Mouse (Mus musculus) induced T-regulatory cell, adult 2 months (primary cell): ENCODE results near the gene Galr2.
A peak's percentile ranks its signal among the peaks of the same experiment; 100 is the strongest.
"Not testable (repeated sequence)": the region's sequence is repeated elsewhere in the genome, so short reads cannot be mapped to it uniquely, and the experiment has no call there.

Experiments
- DNase-seq: peaks from one replicate; pipeline ENCODE4 v3.0.0-alpha.2; 2012; ENCODE audit warnings: low read depth

The Galr2 gene

DNA sequence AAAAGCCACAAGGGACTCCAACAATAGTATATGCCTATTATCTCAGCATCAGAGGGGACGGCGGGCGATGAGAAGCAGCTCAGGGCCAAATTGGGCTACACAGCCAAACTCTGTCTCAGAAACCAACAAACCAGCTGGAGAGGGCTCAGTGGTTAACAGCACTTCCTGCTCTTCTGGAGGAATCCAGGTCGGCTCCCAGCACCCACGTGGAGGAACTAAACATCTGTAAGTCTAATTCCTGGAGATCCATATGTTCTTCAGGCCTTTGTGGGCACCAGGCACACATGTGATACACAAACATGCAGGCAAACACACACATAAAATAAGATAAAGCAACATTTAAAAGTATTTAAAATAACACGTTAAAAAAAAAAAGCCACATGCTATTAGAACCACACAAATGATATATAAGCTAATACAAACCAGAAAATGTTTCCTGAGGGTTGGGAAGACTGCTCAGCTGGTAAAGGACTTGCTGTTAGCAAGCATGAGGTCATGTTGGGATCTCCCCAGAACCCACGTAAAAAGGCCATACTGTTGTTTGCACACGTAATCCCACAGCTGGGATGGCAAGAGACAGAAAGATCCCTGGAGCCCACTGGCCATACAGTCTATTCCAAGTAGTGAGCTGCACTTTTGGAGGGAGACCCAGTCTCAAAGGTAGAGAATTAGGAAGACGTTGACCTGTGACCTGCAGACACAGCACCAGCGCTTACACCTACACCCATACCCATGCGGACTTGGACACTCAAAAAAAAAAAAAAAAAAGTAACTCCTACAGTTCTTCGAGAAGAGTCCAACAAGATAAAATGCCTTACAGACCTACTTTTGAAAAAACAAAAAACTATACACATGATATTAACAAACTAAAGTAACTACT lies 7.9 kb upstream of the Galr2 start:
- DNase-seq: no peak

DNA sequence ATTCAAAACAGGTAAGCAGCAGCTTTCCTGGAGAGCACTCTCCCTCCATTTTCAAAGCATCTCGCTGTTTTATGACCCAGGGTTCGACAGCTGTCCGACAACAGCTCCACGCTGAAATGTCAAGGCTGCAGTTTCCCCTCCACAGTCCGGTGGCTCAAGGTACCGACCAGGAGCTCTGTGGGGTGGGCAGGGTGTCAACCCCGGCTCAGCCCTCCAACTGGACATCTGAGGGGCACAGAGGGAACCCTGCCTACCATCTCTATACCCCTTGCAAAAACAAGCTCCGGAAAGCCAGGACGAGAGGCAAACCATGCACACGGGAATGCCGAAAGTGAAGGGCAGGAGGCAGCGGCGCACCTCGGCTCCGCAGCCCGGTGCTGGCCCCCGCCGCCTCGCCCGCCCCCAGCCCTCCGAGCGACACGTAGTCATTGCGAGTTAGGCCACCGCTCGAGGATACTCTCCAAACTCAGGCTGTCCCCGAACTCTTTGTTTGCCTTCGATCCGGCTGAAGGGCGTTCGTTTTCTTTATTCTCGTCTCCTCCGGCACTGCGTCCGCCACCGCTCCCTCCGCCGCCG lies 7.2 kb upstream of the Galr2 start:
- DNase-seq: no peak

DNA sequence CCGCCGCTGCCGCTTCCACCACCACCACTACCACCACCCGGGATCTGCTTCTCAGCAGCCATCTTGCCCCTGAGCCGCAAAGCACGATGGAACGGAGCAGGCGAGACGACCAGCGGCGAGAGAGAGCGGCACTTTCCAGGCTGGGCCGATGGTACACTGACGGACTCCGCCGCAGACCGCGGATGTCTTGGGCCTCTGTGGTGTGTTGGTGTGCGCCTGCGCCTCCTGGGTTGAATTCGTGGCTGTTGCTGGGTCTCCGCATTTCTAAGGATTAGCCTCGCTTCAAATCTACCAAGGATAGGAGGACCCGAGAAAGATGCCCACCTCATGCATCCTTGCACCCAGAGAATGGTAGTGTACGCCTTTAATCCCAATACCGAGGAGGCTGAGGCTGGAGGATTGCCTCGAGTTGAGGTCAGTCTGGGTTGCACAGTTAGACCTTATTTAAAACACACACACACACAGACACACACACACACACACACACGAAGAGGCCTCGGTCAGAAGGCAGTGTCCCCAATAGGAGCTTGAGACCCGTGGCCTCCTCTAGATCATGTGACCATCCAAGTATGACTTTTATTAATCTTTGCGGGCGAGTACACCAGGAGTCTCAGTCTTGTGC lies 6.6 kb upstream of the Galr2 start, which contains the start of gene Srp68:
Srp68 (minus strand) TSS at position 173 of the 622 bp plus-strand sequence.
- peak; percentile 91 for DNase-seq

DNA sequence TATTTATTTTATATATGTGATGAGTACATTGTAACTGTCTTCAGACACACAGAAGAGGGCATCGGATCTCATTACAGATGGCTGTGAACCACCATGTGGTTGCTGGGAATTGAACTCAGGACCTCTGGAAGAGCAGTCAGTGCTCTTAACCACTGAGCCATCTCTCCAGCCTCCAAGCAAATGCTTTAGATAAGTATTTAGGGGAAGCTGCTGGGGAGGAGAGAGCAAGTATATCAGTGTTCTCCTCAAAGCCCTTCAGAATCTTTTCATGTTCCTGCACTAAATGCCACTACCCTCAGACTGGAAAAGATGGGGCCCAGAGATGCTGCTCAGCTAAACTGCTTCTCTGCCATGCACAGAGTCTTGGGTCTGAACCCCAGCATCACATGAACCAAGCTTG lies 3.6 kb upstream of the Galr2 start:
- DNase-seq: not testable (repeated sequence)

DNA sequence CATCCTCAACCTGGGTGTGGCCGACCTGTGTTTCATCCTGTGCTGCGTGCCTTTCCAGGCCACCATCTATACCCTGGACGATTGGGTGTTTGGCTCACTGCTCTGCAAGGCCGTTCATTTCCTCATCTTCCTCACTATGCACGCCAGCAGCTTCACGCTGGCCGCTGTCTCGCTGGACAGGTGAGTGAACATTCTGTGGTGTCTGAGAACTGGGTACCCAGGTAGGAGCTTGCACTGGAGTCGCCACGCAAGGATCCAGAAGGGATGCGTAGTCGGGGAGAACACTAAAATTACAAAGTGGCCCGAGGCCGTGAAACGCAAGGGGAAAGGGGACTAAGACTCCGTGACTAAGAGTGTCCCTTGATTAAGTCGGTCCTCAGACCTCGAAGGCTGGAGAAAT lies 932 bp downstream of the Galr2 start:
- no peak for DNase-seq

DNA sequence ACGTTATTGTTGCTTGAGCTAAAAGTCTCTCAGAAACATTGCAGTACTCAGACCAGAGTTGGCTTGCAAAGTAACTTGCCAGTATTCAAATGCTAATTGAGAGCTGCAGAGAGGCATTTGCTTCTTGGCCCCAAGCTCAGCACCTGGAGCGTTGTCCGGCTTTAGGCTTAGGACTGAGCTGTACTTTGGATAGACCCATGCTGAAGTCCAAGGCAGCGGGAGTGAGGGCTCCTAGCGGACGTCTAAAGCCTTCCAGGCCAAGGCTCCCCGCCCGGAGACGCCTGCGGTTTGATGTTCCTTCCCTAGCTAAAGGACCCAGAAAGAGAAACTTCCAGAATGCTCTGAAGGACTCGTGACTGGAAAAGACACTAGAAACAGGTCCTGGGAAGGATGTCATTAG lies 1.4 kb downstream of the Galr2 start:
- DNase-seq: no peak

DNA sequence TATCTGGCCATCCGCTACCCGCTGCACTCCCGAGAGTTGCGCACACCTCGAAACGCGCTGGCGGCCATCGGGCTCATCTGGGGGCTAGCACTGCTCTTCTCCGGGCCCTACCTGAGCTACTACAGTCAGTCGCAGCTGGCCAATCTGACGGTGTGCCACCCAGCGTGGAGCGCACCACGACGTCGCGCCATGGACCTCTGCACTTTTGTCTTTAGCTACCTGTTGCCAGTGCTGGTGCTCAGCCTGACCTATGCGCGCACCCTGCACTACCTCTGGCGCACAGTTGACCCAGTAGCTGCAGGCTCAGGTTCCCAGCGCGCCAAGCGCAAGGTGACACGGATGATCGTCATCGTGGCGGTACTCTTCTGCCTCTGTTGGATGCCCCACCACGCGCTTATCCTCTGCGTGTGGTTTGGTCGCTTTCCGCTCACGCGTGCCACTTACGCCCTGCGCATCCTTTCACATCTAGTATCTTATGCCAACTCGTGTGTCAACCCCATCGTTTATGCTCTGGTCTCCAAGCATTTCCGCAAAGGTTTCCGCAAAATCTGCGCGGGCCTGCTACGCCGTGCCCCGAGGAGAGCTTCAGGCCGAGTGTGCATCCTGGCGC lies 2.3 kb downstream of the Galr2 start:
- DNase-seq: no peak

DNA sequence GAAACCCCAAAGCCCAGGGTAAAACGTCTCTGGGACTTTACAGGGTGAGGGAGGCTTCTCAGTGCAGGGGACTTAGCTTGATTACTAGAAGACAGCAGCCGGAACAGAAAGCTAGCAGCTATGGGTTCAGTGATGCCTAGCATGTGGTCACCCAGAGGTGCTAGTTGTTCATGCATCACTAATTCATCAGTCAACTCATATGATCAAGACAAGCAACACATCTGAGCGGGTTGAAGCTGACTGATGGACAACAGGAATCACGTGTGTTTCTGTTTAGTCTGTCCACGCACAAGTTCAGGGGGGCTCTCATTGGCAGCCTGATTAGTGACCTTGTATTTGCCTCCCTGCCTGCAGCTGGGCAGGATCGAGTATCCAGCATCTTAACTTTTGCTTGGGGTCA lies 3.2 kb downstream of the Galr2 start:
- no peak for DNase-seq

DNA sequence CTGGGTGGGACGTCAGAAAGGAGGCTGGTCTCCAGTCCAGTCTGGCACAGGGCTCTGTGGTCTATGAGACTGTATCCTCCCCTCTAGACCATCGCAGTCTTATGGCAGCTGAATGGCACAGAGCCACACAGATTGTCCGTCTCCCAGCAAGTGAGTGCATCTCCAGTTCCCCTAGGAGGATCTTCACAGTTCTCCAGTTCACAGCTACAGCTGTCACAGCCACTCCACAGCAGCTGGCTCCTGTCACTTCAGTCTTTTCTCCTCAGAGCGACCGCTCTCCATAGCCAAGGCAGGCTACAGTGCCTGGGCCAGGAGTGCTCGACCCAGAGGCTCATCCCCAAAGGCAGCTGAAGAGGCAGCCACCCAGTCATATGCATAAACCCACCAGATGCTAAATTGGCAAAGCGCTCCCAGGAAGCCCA lies 5.0 kb downstream of the Galr2 start:
- no peak for DNase-seq

DNA sequence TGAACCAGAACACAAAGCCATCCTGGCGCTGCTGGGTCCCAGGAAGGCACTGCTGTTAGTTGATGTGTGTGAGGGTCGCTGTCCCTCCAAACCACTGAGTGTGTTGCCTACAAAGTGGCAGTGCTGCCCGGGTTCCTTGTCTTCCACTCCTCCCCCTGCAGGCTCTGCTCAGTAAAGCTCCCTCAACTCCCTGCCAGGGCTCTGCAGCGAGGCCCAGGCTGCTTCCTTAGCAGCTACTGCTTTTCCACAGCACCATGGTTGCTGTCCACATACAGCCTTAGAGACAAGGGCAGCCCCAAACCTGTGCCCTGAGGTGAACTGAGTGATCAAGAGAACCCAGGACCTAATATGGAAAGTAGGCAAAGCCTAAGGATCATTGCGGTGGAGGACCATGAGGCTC lies 6.6 kb downstream of the Galr2 start:
- DNase-seq: no peak

DNA sequence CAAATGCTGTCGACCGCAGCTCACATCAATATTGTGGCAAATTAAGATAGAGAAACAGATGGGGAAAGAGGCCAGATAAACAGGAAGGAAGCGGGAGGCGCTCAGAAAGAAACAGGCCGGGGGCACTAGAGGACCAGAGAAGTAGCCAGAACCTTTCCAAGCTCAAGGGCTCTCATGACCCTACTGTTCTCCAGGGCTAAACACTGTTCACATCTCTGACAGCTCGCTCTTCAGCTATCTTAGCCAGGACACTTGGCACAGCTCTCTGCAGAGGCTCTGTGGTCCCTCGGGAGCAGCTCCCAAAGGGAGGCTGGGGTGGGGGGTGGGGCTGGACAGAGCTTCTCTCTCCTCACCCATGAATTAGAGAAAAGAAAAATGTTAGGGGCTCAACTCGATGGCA lies 9.8 kb downstream of the Galr2 start:
- no peak for DNase-seq

DNA sequence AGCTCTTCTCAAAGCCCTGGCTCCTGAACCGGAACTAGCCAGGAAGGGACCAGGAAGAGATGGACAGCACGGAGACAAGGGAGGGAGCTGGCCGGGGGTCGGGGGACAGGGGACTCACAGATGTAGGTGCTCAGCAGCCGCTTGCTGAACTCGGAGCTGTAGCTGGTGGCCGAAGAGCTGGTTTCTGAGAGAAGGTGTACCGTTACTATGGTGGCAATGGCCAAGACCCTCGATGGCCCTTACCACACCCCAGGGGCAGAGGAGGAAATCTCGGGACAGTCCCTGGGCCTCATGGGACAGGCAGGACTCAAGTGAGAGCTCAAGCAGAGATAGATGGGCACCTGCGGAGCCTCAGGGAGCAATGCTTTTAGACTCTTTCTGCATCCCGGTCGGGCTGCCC lies 11.7 kb downstream of the Galr2 start:
- no peak for DNase-seq

DNA sequence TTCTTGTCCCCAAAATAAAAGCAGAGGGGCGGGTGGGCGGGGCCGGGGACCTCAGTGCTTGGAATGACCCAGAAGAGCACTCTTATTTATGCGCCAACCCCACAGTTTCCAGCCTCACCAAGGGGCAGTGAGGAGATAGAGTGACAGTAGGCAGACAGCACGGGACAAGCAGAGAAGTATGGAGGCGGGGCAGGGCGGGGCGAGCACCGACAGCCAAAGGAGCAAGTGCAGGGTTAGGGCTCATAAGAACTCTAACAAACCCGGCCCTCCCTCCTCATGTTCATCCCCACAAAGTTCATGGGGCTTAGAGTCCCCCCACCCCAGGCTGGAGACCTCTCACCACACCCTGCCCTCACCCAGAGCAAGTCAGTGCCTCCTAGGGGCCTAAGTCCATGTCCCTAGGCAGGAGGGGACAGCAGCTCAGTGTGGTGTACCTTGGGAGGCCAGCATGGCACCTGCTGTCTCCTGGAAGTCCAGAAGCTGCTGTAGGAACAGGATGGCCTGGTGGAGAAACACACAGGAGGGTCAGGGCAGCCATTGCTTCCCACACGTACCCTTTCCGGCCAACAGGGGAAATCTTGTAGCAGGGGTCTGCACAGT lies 12.9 kb downstream of the Galr2 start:
- DNase-seq: no peak

DNA sequence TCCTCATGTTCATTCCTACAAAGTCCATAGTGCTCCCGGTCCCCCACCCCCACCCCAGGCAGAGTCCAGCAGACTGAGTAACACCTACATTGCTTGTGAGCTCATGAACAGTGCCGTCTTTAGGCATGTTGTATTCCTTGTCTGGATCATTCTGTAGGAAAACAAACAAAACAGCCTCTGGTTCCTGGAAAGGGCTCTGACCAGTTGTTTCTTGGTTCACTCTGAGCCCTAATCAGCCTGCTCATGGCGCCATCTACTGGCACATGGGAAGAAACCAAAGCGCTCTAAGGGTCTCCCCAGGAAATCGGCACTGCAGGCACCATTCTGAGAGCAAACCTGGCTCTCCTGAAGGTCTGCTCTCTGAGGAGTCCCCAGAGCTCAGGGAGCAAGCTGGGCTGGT lies 13.6 kb downstream of the Galr2 start:
- DNase-seq: peak; percentile 80

DNA sequence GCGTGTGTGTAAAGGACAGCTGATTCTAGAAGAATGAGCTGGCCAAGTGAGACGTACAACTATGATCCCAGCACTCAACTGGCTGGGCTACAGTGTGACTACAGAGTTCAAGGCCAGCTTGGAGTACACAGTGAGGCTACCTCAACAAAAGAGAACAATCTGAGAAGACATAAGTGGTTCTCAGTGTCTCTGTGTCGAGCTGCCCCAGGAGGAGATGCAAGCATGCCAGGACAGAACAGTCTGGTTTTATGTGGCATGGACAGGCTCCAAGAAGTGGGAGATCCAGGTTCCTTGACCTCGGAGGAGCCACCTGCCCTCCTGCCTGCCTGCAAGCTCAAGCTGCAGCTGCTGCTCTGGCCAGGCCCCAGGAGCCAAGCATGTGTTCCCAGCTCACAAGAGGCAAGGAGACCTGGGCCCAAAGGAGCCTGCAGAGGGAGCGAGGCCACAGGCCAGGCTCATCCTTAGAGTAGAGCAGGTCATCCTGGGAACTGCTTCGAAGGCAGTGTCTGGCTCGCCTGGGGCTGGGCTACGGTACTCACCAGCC lies 15.5 kb downstream of the Galr2 start:
- DNase-seq: no peak

DNA sequence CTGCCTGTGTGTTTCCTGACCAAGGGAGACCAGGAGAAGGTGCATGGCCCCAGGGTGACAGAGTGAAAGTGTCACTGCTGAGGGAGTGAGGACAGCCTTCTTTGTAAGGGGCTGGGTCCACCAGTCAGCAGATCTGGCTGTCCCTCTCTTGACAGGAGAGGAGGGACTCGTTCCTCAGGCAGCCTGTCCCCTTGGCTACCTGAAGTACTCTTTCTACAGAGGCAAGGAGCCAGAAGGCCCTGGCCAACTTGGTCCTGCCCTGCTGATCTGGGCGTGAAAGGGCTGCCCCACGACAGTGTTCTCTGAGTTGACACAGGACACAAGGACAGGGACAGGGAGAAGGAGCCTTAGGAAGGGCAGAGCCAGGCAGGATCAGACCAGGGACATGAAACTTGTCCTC lies 16.3 kb downstream of the Galr2 start:
- no peak for DNase-seq

DNA sequence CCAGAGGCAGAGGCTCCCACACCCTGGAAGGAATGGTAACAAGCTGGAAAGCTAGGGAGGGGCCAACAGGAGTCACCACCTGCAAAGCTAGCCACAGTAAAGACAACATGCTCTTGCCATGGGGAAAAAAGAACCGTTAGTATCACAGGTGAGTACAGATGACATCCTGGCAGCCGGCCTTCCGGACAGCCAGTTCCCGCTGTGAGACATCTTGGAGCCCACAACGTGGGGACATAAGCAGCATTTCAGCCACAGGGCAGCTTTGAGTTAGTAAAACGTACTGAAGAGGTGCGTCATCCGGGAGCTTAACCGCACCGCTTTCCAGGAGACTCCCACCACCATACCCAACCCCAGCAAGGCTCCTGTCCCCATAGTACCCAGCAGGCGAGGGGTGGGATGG lies 17.5 kb downstream of the Galr2 start:
- DNase-seq: no peak

DNA sequence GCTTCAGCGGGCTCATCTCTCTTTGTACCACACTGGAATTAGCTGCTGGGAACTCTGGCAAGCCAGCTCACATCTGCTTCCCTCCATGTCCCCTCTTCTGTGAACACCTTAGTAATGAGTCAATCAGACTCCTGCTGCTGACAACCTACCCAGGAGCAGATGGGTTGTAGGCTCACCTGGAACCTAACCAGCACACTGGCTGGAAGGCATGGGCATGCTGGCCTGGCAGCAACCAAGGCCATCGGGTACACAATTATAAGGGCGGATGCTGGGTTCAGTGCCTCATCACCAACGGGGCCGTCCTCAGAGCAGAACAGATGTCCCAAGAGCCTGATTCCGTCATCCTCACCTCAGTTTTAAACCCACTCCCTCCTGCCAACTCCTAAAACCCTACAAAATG lies 17.9 kb downstream of the Galr2 start:
- DNase-seq: no peak

DNA sequence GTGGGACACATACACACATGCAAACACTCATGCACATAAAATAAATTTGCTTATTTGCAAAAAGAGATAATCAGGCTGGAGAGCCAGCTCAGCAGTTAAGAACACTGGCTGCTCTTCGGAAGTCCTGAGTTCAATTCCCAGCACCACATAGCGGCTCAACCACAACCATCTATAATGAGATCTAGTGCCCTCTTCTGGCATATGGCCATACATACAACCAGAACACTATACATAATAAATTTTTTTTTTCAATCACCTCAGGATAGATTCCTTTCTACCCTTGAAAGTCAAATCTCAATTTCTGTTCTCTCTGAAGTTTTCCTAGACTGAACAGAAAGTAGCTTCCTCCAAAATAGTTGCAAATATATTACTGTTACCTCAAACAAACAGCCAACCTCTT lies 24.7 kb downstream of the Galr2 start:
- DNase-seq: peak; percentile 22

DNA sequence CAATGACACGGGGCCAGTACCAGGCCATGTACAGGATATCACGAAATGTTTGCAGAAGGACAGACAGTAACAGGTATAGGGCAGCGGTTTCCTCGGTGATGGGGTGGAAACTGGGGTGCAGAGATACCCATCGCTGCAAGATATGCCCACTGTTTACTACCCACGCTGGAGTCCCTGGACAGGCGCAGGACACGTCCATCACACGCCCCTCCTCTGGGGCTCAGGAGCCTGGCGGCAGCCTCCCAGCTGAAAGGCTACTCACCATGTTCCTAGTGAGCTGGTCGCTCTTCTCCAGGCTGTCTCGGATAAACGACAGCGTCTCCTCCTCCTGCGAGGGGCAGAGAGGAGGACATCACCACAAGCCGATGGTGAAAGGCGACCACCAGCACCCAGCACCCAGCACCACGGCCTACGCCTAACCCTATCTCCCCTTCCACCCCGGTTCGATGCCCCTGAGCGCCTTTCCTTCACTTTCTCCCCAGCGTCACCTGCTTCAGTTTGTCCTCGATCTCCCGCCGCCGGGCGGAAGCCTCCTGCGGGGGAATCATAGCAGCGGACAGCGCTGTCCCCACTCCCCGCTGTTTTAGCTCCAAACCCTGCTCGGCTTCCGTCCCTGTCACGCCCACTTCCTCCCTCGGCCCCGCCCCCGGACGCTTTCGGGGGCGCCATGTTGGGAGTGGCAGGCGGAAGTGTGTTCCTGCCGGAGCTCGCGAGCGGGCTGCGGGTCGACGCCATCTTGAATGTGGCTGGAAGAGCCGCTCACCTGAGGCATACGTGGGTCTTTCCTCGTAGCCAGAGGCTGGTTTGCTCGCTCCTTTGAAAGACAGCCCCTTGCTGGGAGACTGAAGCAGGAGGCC lies 25.6 kb downstream of the Galr2 start:
- DNase-seq: peak; percentile 97

DNA sequence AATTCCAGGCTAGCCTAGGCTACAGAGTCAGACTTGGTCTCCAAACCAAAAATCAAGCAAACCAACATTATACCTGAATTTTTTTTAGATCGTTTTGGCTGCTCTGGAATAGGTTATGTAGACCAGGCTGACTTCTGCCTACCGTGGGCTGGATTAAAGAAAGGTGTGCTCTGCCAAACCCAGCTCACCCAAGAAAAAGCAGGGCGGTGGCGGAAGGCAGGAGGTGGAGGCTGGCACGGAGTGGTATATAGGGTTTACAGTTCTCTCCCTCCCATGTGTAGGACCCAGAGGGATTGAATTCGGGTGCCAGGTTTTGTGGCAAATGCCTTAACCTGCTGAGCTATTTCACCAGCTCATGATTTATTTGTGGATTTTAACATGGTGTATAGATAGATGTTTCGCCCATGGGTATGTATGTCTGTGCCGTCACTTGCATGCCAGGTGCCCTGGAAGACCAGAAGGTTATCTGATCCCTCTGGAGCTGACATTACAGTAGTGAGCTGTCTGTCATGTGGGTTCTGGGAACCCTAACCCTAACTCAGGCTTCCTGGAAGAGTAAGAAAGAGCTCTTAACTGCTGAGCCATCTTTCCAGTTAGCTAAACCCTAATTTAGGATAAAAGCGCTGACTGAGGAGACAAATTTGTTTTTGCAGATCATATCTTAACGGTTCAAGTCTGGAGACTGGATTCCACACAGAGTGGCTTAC lies 26.4 kb downstream of the Galr2 start, which contains the start of gene Exoc7:
Exoc7 (minus strand) TSS at position 215 of the 707 bp plus-strand sequence.
- DNase-seq: no peak
